Mouse (Mus musculus): ENCODE measurements around the gene Sh2b1. TPM values are rescaled to one million over a fixed set of nuclear protein-coding genes. Genes with fewer than 3 reads are reported as not detected.

The Sh2b1 gene
- polyA plus RNA-seq, 1 experiment from 2014 or later = 55.5 TPM

DNA sequence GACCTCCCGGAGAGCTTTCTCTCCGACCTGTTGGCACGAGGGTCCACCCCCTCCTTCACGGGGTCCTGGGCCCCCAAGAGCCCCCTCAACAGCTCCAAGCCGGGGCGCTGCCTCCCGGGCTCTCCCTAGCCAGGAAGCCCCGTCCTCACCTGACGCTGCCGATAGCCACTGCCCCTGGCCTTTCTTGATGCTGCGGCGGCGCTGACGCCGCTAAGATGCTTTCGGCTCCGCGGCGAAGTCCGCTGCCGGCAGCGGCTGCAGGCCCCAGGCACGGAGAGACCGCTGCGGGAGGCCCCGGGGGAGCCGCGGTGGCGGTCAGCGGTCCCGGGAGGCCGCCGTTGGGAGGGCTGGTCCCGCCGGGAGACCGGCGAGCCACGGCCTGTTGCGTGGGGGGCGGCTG is 27.5 kb upstream of the Sh2b1 start:
- peaks cover 17% of the 10 kb centered on the region for H3K36me3 ChIP-seq (ENCODE audit: control insufficient read depth, insufficient read depth, low read length)
- H3K4me1 ChIP-seq (ENCODE audit: control insufficient read depth, insufficient read depth, low read length) = peaks cover 6% of the 10 kb centered on the region
- peak overlapping the region; percentile 83 for H3K4me2 ChIP-seq (ENCODE audit: low read depth)
- peak overlapping the region; percentile 98 for H3K9ac ChIP-seq (ENCODE audit: low read length)
- WGBS = under 1% methylated on average over 40 of the region's 40 CpGs
- H3K9me3 ChIP-seq (ENCODE audit: control insufficient read depth, low read length) = no peaks in the 10 kb centered on the region
- peak overlapping the region; percentile 94 for H3K27ac ChIP-seq (ENCODE audit: low read depth, low read length)
- no peaks in the 10 kb centered on the region for H3K27me3 ChIP-seq (ENCODE audit: control insufficient read depth, insufficient read depth, low read length)
- DNase-seq (ENCODE audit: low spot score) (no peak), ATAC-seq (ENCODE audit: insufficient read depth, low FRiP score, low TSS enrichment) (no peak)
- H3K4me3 ChIP-seq (ENCODE audit: low read depth, low read length) = peak overlapping the region; percentile 99

DNA sequence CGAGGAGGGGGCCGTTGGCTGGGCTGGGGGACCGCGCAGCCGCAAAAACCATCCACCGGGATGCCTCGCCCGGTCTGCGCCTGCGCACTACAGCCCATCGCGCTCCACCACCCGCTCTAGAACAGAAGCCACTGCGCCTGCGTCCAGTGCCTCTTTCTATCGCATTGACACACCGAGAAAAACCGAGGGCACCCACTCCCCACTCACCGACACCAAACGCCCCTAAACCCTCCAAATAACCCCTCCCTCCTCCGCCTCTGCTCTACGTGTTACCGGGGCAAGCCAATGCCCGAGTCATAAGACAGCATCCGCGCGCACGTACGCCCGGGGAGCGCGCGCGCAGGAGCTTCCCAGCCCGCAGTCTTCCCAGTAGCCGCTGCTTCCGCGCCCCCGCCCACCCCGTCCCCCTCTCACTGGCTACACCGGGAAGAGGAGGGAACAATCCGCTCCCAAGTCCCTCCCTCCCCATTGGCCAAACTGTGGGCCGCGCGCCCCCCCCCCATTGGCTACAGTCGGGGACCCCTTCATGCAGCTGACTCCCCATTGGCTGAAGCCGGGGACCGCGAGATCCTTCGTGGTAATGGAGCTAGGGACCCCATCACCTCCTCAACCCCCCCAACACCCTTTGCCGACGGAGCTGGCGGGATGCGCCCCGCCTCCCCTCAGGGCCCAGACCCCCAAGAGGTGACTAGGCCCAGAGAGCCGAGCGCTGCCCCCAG is 27.0 kb upstream of the Sh2b1 start:
- H3K9me3 ChIP-seq (ENCODE audit: control insufficient read depth, low read length) = no peaks in the 10 kb centered on the region
- ATAC-seq (ENCODE audit: insufficient read depth, low FRiP score, low TSS enrichment) (peak; percentile 83), DNase-seq (ENCODE audit: low spot score) (peak; percentile 98)
- H3K27ac ChIP-seq (ENCODE audit: low read depth, low read length) = peak overlapping the region; percentile 94
- H3K4me2 ChIP-seq (ENCODE audit: low read depth) = peak overlapping the region; percentile 83
- peaks cover 6% of the 10 kb centered on the region for H3K4me1 ChIP-seq (ENCODE audit: control insufficient read depth, insufficient read depth, low read length)
- under 1% methylated on average over 51 of the region's 57 CpGs for WGBS
- H3K36me3 ChIP-seq (ENCODE audit: control insufficient read depth, insufficient read depth, low read length) = peaks cover 22% of the 10 kb centered on the region
- no peaks in the 10 kb centered on the region for H3K27me3 ChIP-seq (ENCODE audit: control insufficient read depth, insufficient read depth, low read length)
- H3K9ac ChIP-seq (ENCODE audit: low read length) = peak overlapping the region; percentile 98
- peak overlapping the region; percentile 99 for H3K4me3 ChIP-seq (ENCODE audit: low read depth, low read length)

DNA sequence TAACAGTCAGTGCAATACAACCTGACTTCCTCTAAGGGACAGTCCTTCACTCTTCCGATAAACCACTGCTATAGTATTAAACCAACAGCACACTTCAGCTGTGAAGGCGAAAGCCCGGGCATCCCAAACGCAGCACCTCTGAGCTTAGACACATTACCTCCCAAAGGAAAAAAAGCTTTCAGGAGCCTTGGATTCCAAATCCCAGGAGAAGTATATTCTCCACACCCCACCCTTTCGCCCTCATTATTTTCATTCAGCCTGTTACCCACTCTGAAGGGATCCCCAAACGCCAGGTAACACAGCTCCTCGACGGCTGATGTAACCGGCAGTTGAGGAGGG is 26.4 kb upstream of the Sh2b1 start:
- H3K36me3 ChIP-seq (ENCODE audit: control insufficient read depth, insufficient read depth, low read length) = peaks cover 27% of the 10 kb centered on the region
- no peak for DNase-seq (ENCODE audit: low spot score)
- peaks cover 6% of the 10 kb centered on the region for H3K4me1 ChIP-seq (ENCODE audit: control insufficient read depth, insufficient read depth, low read length)
- no peaks in the 10 kb centered on the region for H3K9me3 ChIP-seq (ENCODE audit: control insufficient read depth, low read length)
- peak overlapping the region; percentile 94 for H3K27ac ChIP-seq (ENCODE audit: low read depth, low read length)
- ATAC-seq (ENCODE audit: insufficient read depth, low FRiP score, low TSS enrichment) = 0 out of 2 replicates have a peak, but pooled peaks have one; percentile 2
- peak overlapping the region; percentile 99 for H3K4me3 ChIP-seq (ENCODE audit: low read depth, low read length)
- peak overlapping the region; percentile 49 for H3K9ac ChIP-seq (ENCODE audit: low read length)
- 3% methylated on average over 9 of the region's 9 CpGs for WGBS
- peak overlapping the region; percentile 83 for H3K4me2 ChIP-seq (ENCODE audit: low read depth)
- H3K27me3 ChIP-seq (ENCODE audit: control insufficient read depth, insufficient read depth, low read length) = no peaks in the 10 kb centered on the region

DNA sequence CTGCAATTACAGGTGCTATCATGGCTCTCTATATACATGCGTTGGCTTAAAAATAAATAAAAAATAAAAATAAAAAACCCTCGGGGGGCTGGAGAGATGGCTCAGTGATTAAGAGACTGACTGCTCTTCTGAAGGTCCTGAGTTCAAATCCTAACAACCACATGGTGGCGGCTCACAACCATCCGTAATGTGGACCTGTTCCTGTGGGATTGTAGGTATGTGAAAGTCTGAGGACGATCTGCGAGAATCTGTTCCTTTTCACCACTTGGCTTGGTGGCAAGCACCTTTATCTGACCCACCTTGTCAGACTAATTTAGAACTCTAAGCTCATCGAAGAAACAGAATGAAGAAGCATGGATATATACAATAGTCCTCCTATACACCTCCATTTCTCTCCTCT is 24.2 kb upstream of the Sh2b1 start:
- H3K36me3 ChIP-seq (ENCODE audit: control insufficient read depth, insufficient read depth, low read length) = peaks cover 45% of the 10 kb centered on the region
- ATAC-seq (ENCODE audit: insufficient read depth, low FRiP score, low TSS enrichment) = no peak
- no peak for DNase-seq (ENCODE audit: low spot score)

DNA sequence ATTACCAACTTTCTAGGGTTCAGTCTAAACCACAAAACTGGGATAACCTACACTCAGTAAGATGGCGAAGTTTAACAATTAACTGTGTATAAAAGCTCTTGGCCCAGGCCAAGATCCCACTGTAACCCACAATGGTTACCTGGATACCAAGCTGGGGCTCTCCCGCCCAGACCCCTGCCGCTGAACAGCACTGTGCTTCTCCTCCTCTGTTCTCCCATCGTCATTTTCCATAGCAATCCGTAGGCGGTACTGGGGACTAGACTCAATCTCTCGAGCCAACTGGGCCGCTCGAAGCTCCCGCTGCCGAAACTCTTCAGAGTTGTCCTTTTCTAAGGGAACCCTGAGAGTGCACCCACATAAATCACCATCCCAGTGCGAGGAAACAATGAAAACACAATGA is 22.7 kb upstream of the Sh2b1 start:
- Histone ChIP-seq H3K4me3 (ENCODE audit: low read depth, low read length) (no peak overlapping the region), H3K27me3 (ENCODE audit: control insufficient read depth, insufficient read depth, low read length) (no peaks in the 10 kb centered on the region), H3K9me3 (ENCODE audit: control insufficient read depth, low read length) (no peaks in the 10 kb centered on the region), H3K4me1 (ENCODE audit: control insufficient read depth, insufficient read depth, low read length) (peaks cover 6% of the 10 kb centered on the region), H3K27ac (ENCODE audit: low read depth, low read length) (no peak overlapping the region), H3K36me3 (ENCODE audit: control insufficient read depth, insufficient read depth, low read length) (peaks cover 58% of the 10 kb centered on the region), H3K9ac (ENCODE audit: low read length) (no peak overlapping the region), H3K4me2 (ENCODE audit: low read depth) (no peak overlapping the region)
- no peak for ATAC-seq (ENCODE audit: insufficient read depth, low FRiP score, low TSS enrichment)
- DNase-seq (ENCODE audit: low spot score) = no peak
- 91% methylated on average over 12 of the region's 12 CpGs for WGBS

More for the DNA sequence above, 24.2 kb upstream of the Sh2b1 start:
- no peaks in the 10 kb centered on the region for H3K27me3 ChIP-seq (ENCODE audit: control insufficient read depth, insufficient read depth, low read length)
- no peak overlapping the region for H3K4me2 ChIP-seq (ENCODE audit: low read depth)
- no peak overlapping the region for H3K27ac ChIP-seq (ENCODE audit: low read depth, low read length)
- H3K9me3 ChIP-seq (ENCODE audit: control insufficient read depth, low read length) = no peaks in the 10 kb centered on the region
- no peak overlapping the region for H3K9ac ChIP-seq (ENCODE audit: low read length)
- WGBS = 93% methylated on average over 7 of the region's 7 CpGs
- peaks cover 6% of the 10 kb centered on the region for H3K4me1 ChIP-seq (ENCODE audit: control insufficient read depth, insufficient read depth, low read length)
- H3K4me3 ChIP-seq (ENCODE audit: low read depth, low read length) = no peak overlapping the region

DNA sequence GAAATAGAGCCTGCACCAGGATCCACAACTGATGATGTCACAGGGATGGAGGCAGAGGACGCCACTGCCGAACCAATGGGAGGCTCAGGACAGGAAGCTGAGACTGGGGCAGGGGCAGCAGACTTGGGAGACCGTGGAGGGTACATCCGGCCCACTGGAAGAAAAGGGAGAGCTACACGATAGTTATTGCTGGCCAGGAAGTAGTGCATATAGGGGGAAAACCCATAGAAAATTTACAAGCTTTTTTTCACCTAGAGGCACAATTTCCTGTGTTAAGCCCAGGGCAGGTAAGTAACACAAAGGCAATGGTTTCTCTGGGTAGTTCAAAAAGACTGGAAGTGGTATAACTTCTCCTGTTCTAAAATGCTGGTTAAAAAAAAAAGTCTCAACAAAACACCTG is 21.3 kb upstream of the Sh2b1 start:
- no peak overlapping the region for H3K9ac ChIP-seq (ENCODE audit: low read length)
- H3K27ac ChIP-seq (ENCODE audit: low read depth, low read length) = no peak overlapping the region
- no peaks in the 10 kb centered on the region for H3K9me3 ChIP-seq (ENCODE audit: control insufficient read depth, low read length)
- H3K4me2 ChIP-seq (ENCODE audit: low read depth) = no peak overlapping the region
- DNase-seq (ENCODE audit: low spot score) (no peak), ATAC-seq (ENCODE audit: insufficient read depth, low FRiP score, low TSS enrichment) (no peak)
- peaks cover 6% of the 10 kb centered on the region for H3K4me1 ChIP-seq (ENCODE audit: control insufficient read depth, insufficient read depth, low read length)
- H3K36me3 ChIP-seq (ENCODE audit: control insufficient read depth, insufficient read depth, low read length) = peaks cover 64% of the 10 kb centered on the region
- no peaks in the 10 kb centered on the region for H3K27me3 ChIP-seq (ENCODE audit: control insufficient read depth, insufficient read depth, low read length)
- H3K4me3 ChIP-seq (ENCODE audit: low read depth, low read length) = no peak overlapping the region
- 84% methylated on average over 5 of the region's 5 CpGs for WGBS

DNA sequence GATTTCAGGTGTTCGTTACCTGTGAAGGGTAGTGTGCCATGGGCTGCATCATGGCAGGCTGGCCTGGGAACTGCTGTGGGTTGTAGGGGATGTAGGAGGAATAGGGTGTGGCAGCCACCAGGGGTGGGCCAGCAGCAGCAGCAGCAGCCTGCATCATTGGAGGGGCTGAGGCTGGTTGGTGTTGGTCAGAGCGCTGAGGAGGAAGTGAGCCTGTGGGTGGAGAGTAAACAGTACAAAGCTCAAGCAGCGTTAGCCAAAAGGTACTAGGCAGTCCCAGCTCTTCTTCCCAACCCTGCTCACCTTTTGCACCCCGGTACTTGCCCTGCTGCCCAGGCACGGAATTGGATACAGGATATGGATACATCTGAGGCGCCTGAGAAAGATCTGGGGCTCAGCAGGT is 18.9 kb upstream of the Sh2b1 start:
- Histone ChIP-seq H3K36me3 (ENCODE audit: control insufficient read depth, insufficient read depth, low read length) (peaks cover 57% of the 10 kb centered on the region), H3K4me2 (ENCODE audit: low read depth) (no peak overlapping the region), H3K4me3 (ENCODE audit: low read depth, low read length) (no peak overlapping the region), H3K27me3 (ENCODE audit: control insufficient read depth, insufficient read depth, low read length) (no peaks in the 10 kb centered on the region), H3K27ac (ENCODE audit: low read depth, low read length) (no peak overlapping the region), H3K9ac (ENCODE audit: low read length) (no peak overlapping the region), H3K9me3 (ENCODE audit: control insufficient read depth, low read length) (no peaks in the 10 kb centered on the region), H3K4me1 (ENCODE audit: control insufficient read depth, insufficient read depth, low read length) (no peaks in the 10 kb centered on the region)
- no peak for ATAC-seq (ENCODE audit: insufficient read depth, low FRiP score, low TSS enrichment)
- 89% methylated on average over 6 of the region's 6 CpGs for WGBS
- DNase-seq (ENCODE audit: low spot score) = no peak

DNA sequence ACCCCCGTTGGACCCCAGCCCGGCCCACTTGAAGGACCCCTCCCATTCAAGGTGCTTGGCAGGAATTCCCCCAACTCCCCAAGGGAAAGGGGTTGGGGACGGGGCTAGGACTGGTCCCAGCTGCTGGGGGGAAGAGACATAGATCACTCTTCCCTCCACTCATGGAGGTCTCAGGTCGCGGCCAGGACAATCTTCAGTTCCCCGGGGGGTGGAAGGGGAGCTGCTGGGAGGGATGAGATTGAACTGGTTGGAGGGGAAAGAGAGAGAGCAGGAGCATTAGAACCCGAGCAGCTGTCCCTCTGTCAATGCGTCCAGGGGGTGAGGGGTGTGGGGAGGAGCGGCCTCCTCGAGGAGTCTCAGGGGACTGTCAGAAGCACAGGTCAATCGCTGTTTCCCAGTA is 16.7 kb upstream of the Sh2b1 start:
- no peaks in the 10 kb centered on the region for H3K27me3 ChIP-seq (ENCODE audit: control insufficient read depth, insufficient read depth, low read length)
- ATAC-seq (ENCODE audit: insufficient read depth, low FRiP score, low TSS enrichment) = no peak
- 44% methylated on average over 11 of the region's 11 CpGs for WGBS
- peaks cover 41% of the 10 kb centered on the region for H3K36me3 ChIP-seq (ENCODE audit: control insufficient read depth, insufficient read depth, low read length)
- H3K9ac ChIP-seq (ENCODE audit: low read length) = no peak overlapping the region
- no peak for DNase-seq (ENCODE audit: low spot score)
- H3K4me1 ChIP-seq (ENCODE audit: control insufficient read depth, insufficient read depth, low read length) = peaks cover 6% of the 10 kb centered on the region; the same call in 1 of the 2 replicates
- peak overlapping the region; percentile 27; the same call in 1 of the 2 replicates for H3K27ac ChIP-seq (ENCODE audit: low read depth, low read length)
- H3K9me3 ChIP-seq (ENCODE audit: control insufficient read depth, low read length) = no peaks in the 10 kb centered on the region
- H3K4me2 ChIP-seq (ENCODE audit: low read depth) = no peak overlapping the region
- no peak overlapping the region for H3K4me3 ChIP-seq (ENCODE audit: low read depth, low read length)

DNA sequence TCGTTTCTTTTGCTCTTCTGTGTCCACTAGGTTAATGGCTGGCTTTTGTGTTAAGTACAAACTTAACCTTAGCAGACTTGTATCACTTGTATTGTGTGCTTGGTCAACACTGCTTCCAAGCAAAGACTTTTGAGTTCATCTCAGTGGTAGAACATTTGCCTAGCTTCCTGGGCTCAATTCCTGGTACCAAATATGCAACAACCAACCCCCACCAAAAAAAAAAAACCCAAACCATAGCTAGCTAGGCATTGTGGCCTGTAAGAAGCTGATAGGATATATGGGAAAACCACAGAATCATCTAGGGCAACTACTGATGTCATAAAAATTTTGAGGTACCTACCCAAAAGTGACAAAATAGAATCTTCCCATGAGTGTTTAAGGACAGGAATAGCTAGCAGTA is 15.8 kb upstream of the Sh2b1 start:
- DNase-seq (ENCODE audit: low spot score) (no peak), ATAC-seq (ENCODE audit: insufficient read depth, low FRiP score, low TSS enrichment) (no peak)
- Histone ChIP-seq H3K9ac (ENCODE audit: low read length) (no peak overlapping the region), H3K4me2 (ENCODE audit: low read depth) (no peak overlapping the region), H3K9me3 (ENCODE audit: control insufficient read depth, low read length) (no peaks in the 10 kb centered on the region), H3K27me3 (ENCODE audit: control insufficient read depth, insufficient read depth, low read length) (no peaks in the 10 kb centered on the region), H3K4me3 (ENCODE audit: low read depth, low read length) (no peak overlapping the region), H3K27ac (ENCODE audit: low read depth, low read length) (no peak overlapping the region), H3K4me1 (ENCODE audit: control insufficient read depth, insufficient read depth, low read length) (peaks cover 8% of the 10 kb centered on the region; the same call in 1 of the 2 replicates), H3K36me3 (ENCODE audit: control insufficient read depth, insufficient read depth, low read length) (peaks cover 34% of the 10 kb centered on the region)
- WGBS = 85% methylated on average over 1 of the region's 1 CpGs

Data from neural tube, embryonic 11.5 days (tissue).